Mouse (Mus musculus) lung, adult 2 months (tissue): ENCODE results near the gene Shld1. TPM values are rescaled to one million over a fixed set of nuclear protein-coding genes. Genes with fewer than 3 reads are reported as not detected.

Experiments used
- DNase-seq: peaks from one replicate; pipeline ENCODE4 v3.0.0; 2022
- H3K4me1 ChIP-seq: fragments of 200-500 bp; 2 replicates; pipeline ENCODE4 v1.6.1; 2011; ENCODE audit warnings: low read length; ENCODE audit not compliant: control insufficient read depth, insufficient read depth
- H3K4me3 ChIP-seq: fragments of 200-500 bp; replicated peaks from 2 replicates; pipeline ENCODE3; 2011; ENCODE audit warnings: low read depth, mild to moderate bottlenecking, control low read depth, low read length; ENCODE audit errors: extremely low read depth
- CTCF ChIP-seq: fragments of 200-500 bp; IDR thresholded peaks from 2 replicates; pipeline ENCODE4 v1.5.1; 2011; ENCODE audit warnings: mild to moderate bottlenecking, low read length, control low read depth; ENCODE audit not compliant: insufficient read depth
- POLR2A ChIP-seq: fragments of 200-500 bp; IDR thresholded peaks from 2 replicates; pipeline ENCODE4 v1.6.1; 2011; ENCODE audit warnings: low read depth, mild to moderate bottlenecking, control low read depth, low read length, borderline replicate concordance; ENCODE audit errors: extremely low read depth
- WGBS: fragments of 180-500 bp; shearing (Covaris S2); methylation state at CpG from one replicate; pipeline ENCODE4 v1.1.7; 2018; 5-methylcytosine and 5-hydroxymethylcytosine counted together
- polyA plus RNA-seq: library from polyadenylated mRNA; depleted of rRNA; stranded (reverse); fragments of >200 nt; gene quantifications from 2 replicates; pipeline ENCODE4 v1.2.3, GENCODE M21; 2012

Gene Shld1
- polyA plus RNA-seq, 1 experiment: 17.9 TPM

DNA sequence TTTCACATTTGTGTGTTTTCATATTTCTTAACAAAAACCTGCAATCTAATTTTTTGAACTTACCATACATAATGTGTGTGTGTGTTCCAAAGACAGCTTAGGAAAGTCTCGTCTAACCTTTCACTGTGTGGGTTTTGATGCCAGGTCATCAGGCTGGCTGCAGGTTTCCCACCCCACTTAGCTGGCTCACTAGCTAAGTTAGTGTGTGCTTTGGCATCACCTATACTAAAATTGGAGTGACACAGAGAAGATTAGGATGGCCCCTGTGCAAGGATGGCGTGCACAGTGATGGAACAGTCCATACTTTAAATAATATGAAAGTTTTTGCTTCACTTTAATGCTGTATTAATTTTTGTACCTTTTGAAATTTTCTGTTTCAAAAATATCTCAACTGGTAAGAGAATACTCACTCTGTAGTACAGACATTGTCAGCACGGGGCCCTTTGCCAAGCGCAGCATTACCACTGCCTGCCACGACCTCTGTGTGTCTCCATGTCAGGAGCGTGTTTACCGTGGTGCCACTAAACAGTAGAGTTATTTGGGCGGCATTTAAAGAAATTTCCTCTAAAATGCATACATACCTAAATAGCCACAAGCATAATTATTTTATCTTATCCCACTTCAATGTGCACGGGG, 30.3 kb downstream of the Shld1 start:
- no peak for TF ChIP-seq CTCF
- TF ChIP-seq POLR2A: no peak

DNA sequence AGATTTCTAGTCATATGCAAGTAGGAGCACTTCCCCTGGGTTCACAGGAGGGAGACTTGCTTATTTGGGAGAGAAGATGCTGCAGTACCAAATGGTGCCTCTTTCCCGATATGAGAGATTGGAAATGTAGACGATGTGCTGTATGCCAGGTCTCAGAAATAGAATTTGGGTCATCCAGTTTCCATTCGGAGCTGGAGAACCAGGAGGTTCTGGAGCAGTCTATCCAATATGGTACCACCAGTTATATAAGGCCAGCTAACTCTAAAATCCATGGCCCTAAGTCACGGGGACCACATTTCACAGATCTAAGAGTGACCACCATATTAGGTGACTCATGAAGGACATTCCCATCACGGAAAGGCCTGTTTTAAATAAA, 30.8 kb downstream of the Shld1 start:
- H3K4me1 ChIP-seq: peaks cover 2% of the 10 kb centered on the region; the same call in 1 of the 2 replicates
- no peak for DNase-seq
- 94% methylated on average over 5 of the region's 5 CpGs for WGBS
- TF ChIP-seq POLR2A (no peak), CTCF (no peak)
- no peak overlapping the region for H3K4me3 ChIP-seq

More for the DNA sequence above, 30.3 kb downstream of the Shld1 start:
- H3K4me3 ChIP-seq: no peak overlapping the region
- H3K4me1 ChIP-seq: peaks cover 2% of the 10 kb centered on the region; the same call in 1 of the 2 replicates
- 94% methylated on average over 9 of the region's 9 CpGs for WGBS
- no peak for DNase-seq

DNA sequence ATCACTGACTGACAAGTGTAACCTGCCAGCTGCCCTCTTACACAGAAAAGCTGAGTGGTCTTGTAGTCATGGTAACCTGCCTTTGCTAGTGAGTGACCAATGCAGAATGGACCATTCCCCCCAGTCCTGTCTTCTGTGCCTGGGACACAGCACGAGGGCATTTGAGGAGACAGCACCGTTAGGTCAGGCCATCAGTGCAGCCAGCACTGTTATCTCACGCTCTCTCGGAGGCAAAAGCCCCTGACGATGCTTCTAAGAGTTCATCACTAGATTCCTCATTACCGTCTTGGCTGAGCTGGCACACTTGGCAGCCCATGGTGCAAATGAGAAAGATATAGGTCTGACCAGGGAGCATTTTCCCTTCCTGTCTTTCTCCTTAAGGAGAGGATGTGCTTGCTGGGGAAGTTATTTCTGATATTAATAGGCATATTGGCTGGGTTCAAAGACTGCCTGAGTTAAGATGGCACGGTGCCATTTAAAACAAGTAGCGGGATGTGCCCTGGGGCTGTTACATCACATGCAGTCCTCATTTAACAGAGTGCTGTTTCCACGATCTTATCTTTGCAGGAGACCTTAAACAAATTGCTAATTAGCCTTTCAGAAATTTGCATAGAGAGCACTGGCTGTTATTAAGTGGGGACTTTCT, 34.3 kb downstream of the Shld1 start:
- whole genome bisulfite sequencing: 53% methylated on average over 9 of the region's 9 CpGs
- no peak overlapping the region for H3K4me3 ChIP-seq
- no peak for TF ChIP-seq POLR2A
- TF ChIP-seq CTCF: no peak

DNA sequence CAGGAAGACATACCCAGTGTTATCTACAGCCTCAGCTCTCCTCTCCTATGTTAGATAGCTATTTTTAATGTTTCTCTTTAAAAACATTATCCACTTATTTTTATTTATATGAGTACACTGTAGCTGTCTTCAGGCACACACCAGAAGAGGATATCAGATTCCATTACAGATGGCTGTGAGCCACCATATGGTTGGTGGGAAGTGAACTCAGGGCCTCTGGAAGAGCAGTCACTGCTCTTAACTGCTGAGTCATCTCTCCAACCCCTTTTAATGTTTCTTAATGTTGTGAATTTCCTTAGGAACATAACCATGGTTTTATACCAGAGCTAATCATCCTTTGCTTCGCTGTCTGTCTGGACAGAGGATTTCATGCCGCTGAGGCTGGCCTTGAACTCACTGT, 35.1 kb downstream of the Shld1 start:
- no peaks in the 10 kb centered on the region; the same call in 1 of the 2 replicates for H3K4me1 ChIP-seq
- DNase-seq: no peak
- H3K4me3 ChIP-seq: no peak overlapping the region
- WGBS: 99% methylated on average over 2 of the region's 2 CpGs
- TF ChIP-seq POLR2A (no peak), CTCF (no peak)

More for the DNA sequence above, 34.3 kb downstream of the Shld1 start:
- no peaks in the 10 kb centered on the region; the same call in 1 of the 2 replicates for H3K4me1 ChIP-seq
- no peak for DNase-seq

DNA sequence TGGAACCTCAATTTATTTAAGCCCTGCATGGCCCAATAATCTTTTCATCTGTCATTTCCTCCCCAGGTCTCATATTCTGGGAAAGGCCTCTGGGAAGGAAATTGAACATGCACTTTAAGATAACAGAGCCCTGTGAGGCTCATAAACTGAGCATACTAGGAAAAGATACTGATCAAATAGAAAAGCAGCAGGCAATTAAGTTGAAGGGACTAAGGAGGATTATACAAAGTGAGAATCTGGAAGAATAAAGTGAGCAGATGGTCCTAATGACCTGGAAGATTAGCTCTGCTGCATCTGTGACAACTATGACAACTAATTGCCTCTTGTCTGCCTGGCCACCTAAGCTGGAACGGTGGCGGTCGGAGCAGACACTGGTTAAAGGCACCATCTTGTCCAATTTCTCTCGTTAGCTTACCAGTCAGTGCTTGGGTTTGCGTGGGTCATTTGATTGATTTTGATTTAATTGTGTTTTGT, 37.3 kb downstream of the Shld1 start:
- Histone ChIP-seq H3K4me1 (no peaks in the 10 kb centered on the region; the same call in 1 of the 2 replicates), H3K4me3 (no peak overlapping the region)
- TF ChIP-seq CTCF: no peak
- TF ChIP-seq POLR2A: no peak
- no peak for DNase-seq
- WGBS: 65% methylated on average over 5 of the region's 5 CpGs

DNA sequence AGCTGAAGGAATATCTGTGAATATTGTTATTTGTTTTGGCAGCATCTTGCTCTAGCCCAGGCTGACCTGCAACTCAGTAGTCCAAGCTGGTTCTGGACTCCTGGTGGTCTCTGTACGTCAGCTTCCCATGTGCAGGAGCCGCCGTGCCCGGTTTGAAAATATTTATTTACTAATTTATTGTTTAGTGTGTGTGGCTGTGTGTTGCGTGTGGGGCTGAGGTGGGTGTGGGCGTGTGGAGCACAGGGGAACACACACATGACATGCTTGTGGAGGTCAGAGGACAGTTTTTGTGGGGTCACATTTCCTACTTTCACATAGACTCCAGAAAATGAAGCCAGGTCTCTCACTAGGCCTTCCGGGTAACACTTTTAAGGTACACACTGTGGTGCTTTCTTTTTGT, 37.8 kb downstream of the Shld1 start:
- TF ChIP-seq CTCF (no peak), POLR2A (no peak)
- DNase-seq: no peak
- no peaks in the 10 kb centered on the region; the same call in 1 of the 2 replicates for H3K4me1 ChIP-seq
- WGBS: 94% methylated on average over 7 of the region's 7 CpGs
- no peak overlapping the region for H3K4me3 ChIP-seq

DNA sequence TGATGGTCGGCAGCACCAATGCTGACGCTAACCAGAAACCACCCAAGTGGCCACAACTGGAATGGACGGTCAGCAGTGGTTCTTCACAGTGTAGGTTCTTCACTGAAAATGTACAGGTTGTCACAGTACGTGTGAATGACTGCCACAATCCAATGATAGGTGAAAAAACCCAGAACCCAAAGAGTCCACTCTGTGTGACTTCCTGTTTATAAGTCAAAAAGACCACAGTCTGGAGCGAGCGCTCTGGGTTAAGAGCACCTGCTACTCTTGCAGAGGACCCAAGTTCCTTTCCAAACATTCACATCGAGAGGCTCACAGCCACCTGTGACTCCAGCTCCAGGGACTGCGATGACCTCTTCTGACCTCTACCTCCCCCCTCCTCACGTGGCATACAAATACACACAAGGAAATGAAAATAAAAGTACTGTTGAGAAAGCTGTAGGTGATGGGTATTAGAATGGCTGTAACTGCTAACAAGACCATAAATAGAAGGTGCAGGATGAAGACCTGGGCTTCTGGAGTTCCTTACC, 38.7 kb downstream of the Shld1 start:
- no peak for DNase-seq
- TF ChIP-seq POLR2A (no peak), CTCF (no peak)
- 75% methylated on average over 9 of the region's 9 CpGs for WGBS
- H3K4me1 ChIP-seq: no peaks in the 10 kb centered on the region; the same call in 1 of the 2 replicates
- no peak overlapping the region for H3K4me3 ChIP-seq

DNA sequence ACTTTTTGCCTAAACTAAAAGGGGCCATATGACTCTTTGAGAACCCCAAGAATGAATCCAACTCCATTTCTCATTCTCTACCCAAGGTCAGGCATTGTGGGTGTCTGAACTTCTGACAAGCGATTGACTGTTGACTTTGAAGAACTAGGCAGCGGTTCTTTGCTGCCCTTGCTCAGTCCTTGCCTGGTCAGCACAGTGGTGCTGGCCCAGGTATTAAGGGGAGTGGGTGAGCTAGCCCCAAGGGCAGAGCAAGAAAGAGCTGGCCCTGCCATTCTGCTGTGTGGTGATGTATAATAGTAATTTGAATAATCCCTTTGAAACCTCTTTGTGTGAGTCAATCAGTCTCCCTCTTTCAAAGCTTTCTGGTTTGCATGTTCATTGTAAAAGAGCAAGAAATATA, 39.4 kb downstream of the Shld1 start:
- H3K4me3 ChIP-seq: no peak overlapping the region
- TF ChIP-seq CTCF (no peak), POLR2A (no peak)
- no peak for DNase-seq
- H3K4me1 ChIP-seq: no peaks in the 10 kb centered on the region
- 94% methylated on average over 2 of the region's 2 CpGs for WGBS

DNA sequence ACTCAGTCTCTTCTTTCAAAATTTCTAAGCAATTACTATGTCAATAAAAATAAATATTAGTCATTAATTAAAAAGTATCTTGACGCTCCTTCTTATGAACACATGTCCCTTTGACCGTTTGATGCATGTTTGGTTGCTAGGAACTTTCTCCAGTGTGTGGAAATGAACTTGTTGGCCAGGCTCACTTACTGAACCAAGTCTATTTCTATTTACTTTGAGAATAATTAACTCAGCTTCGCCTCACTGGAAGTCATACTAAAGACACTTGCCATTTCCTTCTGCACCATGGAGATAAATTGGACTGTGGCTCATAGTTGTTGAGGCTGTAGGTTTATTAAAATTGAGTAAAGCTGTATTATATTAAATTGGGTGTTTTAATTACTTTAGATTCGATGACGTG, 46.2 kb downstream of the Shld1 start:
- TF ChIP-seq CTCF (no peak), POLR2A (no peak)
- Histone ChIP-seq H3K4me3 (no peak overlapping the region), H3K4me1 (no peaks in the 10 kb centered on the region)
- 75% methylated on average over 5 of the region's 5 CpGs for WGBS
- no peak for DNase-seq
